Mouse (Mus musculus) lung, postnatal 0 days (tissue): ENCODE data around the gene Ogfr. TPM values are rescaled to one million over a fixed set of nuclear protein-coding genes. Genes with fewer than 3 reads are reported as not detected.

Experiments
- ATAC-seq: fragments of 200-750 bp; cut with Nextera tagmentation; 2 replicates; pipeline ENCODE4 v1.8.0; 2017; ENCODE audit warnings: moderate library complexity
- DNase-seq: peaks from one replicate; pipeline ENCODE4 v3.0.0-alpha.2; 2016; ENCODE audit warnings: low spot score
- H3K27ac ChIP-seq: fragments of 300-500 bp; sonication (generic); 2 replicates; pipeline ENCODE4 v1.5.1; 2014; ENCODE audit warnings: antibody characterized with exemption, mild to moderate bottlenecking, low read length, mixed read lengths
- H3K27me3 ChIP-seq: fragments of 300-500 bp; sonication (generic); replicated peaks from 2 replicates; pipeline ENCODE4 v1.6.1; 2014; ENCODE audit warnings: low read length, mixed read lengths; ENCODE audit not compliant: insufficient read depth
- H3K36me3 ChIP-seq: fragments of 300-500 bp; sonication (generic); 2 replicates; pipeline ENCODE4 v1.6.1; 2014; ENCODE audit warnings: low read length, mixed read lengths; ENCODE audit not compliant: insufficient read depth
- H3K4me1 ChIP-seq: fragments of 300-500 bp; sonication (generic); 2 replicates; pipeline ENCODE4 v1.6.1; 2014; ENCODE audit warnings: antibody characterized with exemption, low read depth, low read length, mixed read lengths; ENCODE audit not compliant: insufficient read depth
- H3K4me2 ChIP-seq: fragments of 300-500 bp; sonication (generic); replicated peaks from 2 replicates; pipeline ENCODE4 v1.6.1; 2014; ENCODE audit warnings: low read depth, mild to moderate bottlenecking, low read length, moderate library complexity, mixed read lengths
- H3K4me3 ChIP-seq: fragments of 300-500 bp; sonication (generic); 2 replicates; pipeline ENCODE4 v1.5.1; 2014; ENCODE audit warnings: low read depth, low read length
- H3K9ac ChIP-seq: fragments of 300-500 bp; sonication (generic); replicated peaks from 2 replicates; pipeline ENCODE4 v1.6.1; 2014; ENCODE audit warnings: low read depth, mild to moderate bottlenecking
- H3K9me3 ChIP-seq: fragments of 300-500 bp; sonication (generic); 2 replicates; pipeline ENCODE4 v1.6.1; 2016; ENCODE audit warnings: low read length, mixed read lengths
- CTCF ChIP-seq: IDR thresholded peaks from 2 replicates; pipeline ENCODE4 v1.5.1; 2016; ENCODE audit warnings: antibody characterized with exemption, mild to moderate bottlenecking
- EP300 ChIP-seq: IDR thresholded peaks from 2 replicates; pipeline ENCODE4 v1.6.1; 2016; ENCODE audit warnings: antibody characterized with exemption, mild to moderate bottlenecking, control low read depth
- WGBS: fragments of 180-500 bp; shearing (Covaris S2); extraction: QIAGEN DNeasy Blood & Tissue Kit; methylation state at CpG from one replicate; pipeline ENCODE4 v1.1.7; 2014; 5-methylcytosine and 5-hydroxymethylcytosine counted together
- polyA plus RNA-seq: library from polyadenylated mRNA; unstranded; fragments of >200 nt; fragmentation: Nextera tagmentation; extraction: Ambion mirVana; gene quantifications from 2 replicates; pipeline ENCODE4 v1.2.1, GENCODE M21; 2015

Ogfr gene
- polyA plus RNA-seq, 1 experiment from 2014 or later = 38.3 TPM

GRCm38 (mm10) chr2:180556470-180556869 lies 32.6 kb upstream of the Ogfr start:
- Histone ChIP-seq H3K4me3 (no peak overlapping the region), H3K9ac (no peak overlapping the region), H3K4me1 (no peaks in the 10 kb centered on the region), H3K9me3 (no peaks in the 10 kb centered on the region), H3K27ac (no peak overlapping the region), H3K36me3 (no peaks in the 10 kb centered on the region), H3K27me3 (no peaks in the 10 kb centered on the region), H3K4me2 (no peak overlapping the region)
- TF ChIP-seq CTCF (no peak), EP300 (no peak)
- no peak for ATAC-seq
- 52% methylated on average over 3 of the region's 3 CpGs for WGBS
- DNase-seq = no peak

GRCm38 (mm10) chr2:180560245-180560644 lies 28.8 kb upstream of the Ogfr start:
- no peak overlapping the region for H3K4me3 ChIP-seq
- ATAC-seq = no peak
- H3K9me3 ChIP-seq = no peaks in the 10 kb centered on the region
- no peak overlapping the region for H3K4me2 ChIP-seq
- no peak overlapping the region for H3K27ac ChIP-seq
- TF ChIP-seq CTCF = peak; percentile 56
- TF ChIP-seq EP300 = no peak
- no peak for DNase-seq
- H3K27me3 ChIP-seq = no peaks in the 10 kb centered on the region
- no peaks in the 10 kb centered on the region for H3K4me1 ChIP-seq
- 57% methylated on average over 5 of the region's 5 CpGs for WGBS
- no peaks in the 10 kb centered on the region for H3K36me3 ChIP-seq
- no peak overlapping the region for H3K9ac ChIP-seq

GRCm38 (mm10) chr2:180562146-180562545 lies 26.9 kb upstream of the Ogfr start:
- no peak overlapping the region for H3K27ac ChIP-seq
- no peak for TF ChIP-seq CTCF
- TF ChIP-seq EP300 = no peak
- H3K9me3 ChIP-seq = no peaks in the 10 kb centered on the region
- ATAC-seq (no peak), DNase-seq (no peak)
- H3K36me3 ChIP-seq = no peaks in the 10 kb centered on the region
- no peak overlapping the region for H3K9ac ChIP-seq
- H3K27me3 ChIP-seq = no peaks in the 10 kb centered on the region
- H3K4me1 ChIP-seq = no peaks in the 10 kb centered on the region
- H3K4me3 ChIP-seq = no peak overlapping the region
- no peak overlapping the region for H3K4me2 ChIP-seq
- WGBS = 36% methylated on average over 5 of the region's 5 CpGs

GRCm38 (mm10) chr2:180563296-180563695 lies 25.7 kb upstream of the Ogfr start:
- no peak overlapping the region for H3K9ac ChIP-seq
- H3K36me3 ChIP-seq = no peaks in the 10 kb centered on the region
- H3K4me1 ChIP-seq = no peaks in the 10 kb centered on the region
- no peaks in the 10 kb centered on the region for H3K9me3 ChIP-seq
- WGBS = 58% methylated on average over 6 of the region's 6 CpGs
- no peak overlapping the region for H3K4me3 ChIP-seq
- TF ChIP-seq EP300 = no peak
- no peak for TF ChIP-seq CTCF
- H3K27ac ChIP-seq = no peak overlapping the region
- no peak overlapping the region for H3K4me2 ChIP-seq
- no peaks in the 10 kb centered on the region for H3K27me3 ChIP-seq
- no peak for DNase-seq
- ATAC-seq = no peak

- Histone ChIP-seq H3K27me3 (no peaks in the 10 kb centered on the region), H3K4me1 (0 out of 2 replicates have a peak, but pooled peaks cover 5% of the 10 kb centered on the region), H3K9me3 (no peaks in the 10 kb centered on the region), H3K4me3 (no peak overlapping the region), H3K27ac (no peak overlapping the region), H3K36me3 (no peaks in the 10 kb centered on the region), H3K4me2 (no peak overlapping the region), H3K9ac (no peak overlapping the region)
- DNase-seq (no peak), ATAC-seq (no peak)
- 31% methylated on average over 5 of the region's 5 CpGs for WGBS
- TF ChIP-seq CTCF (no peak), EP300 (no peak)
These were observed 25.2 kb upstream of the Ogfr start for GRCm38 (mm10) chr2:180563841-180564240.

GRCm38 (mm10) chr2:180566240-180566913 lies 22.7 kb upstream of the Ogfr start:
- Histone ChIP-seq H3K4me2 (no peak overlapping the region), H3K4me3 (no peak overlapping the region), H3K36me3 (no peaks in the 10 kb centered on the region), H3K9ac (no peak overlapping the region), H3K27me3 (peaks cover 3% of the 10 kb centered on the region; the same call in 1 of the 2 replicates), H3K9me3 (no peaks in the 10 kb centered on the region), H3K4me1 (peaks cover 8% of the 10 kb centered on the region; the same call in 1 of the 2 replicates), H3K27ac (no peak overlapping the region)
- WGBS = 18% methylated on average over 13 of the region's 13 CpGs
- DNase-seq = peak; percentile 79
- TF ChIP-seq CTCF = peak; percentile 85
- no peak for TF ChIP-seq EP300
- ATAC-seq = peak; percentile 66
